Mouse (Mus musculus) neural tube, embryonic 10.5 days (tissue): ENCODE measurements at regions not wholly inside any gene's neighbourhood (a gene's known extent, or its start where the extent isn't known, plus 50 kb on each side); places are given as distances from the start of the nearest gene placed in this dataset.

Experiments used
- DNase-seq: peaks from one replicate; pipeline ENCODE4 v3.0.0-alpha.2; 2017; ENCODE audit warnings: low spot score; ENCODE audit errors: extremely low spot score

DNA sequence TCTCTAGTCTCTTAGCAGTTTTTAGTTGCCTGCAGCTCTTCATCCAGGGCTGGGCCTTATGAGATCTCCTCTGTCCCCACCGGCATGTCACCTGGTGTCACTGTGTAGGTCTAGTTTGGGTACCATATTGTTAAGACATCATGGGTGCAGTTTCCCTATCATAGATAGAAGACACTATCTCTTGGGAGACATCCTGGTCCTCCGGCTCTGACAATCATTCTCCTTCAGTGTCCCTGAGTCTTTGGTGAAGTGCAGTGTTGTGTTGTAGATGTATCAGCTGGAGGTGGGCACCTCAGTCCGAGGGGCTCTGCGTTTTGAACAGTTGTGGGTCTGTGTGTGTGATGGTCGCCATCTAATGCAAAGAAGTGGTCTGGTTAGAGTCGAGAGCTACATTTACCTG is 58.0 kb upstream of the Synm start:
- no peak for DNase-seq

- DNase-seq: no peak
Observed at GRCm38 (mm10) chr7:67814861-67815260, 55.3 kb upstream of the Synm start.
